Mouse (Mus musculus): ENCODE results near the gene Prrt1. TPM values are rescaled to one million over a fixed set of nuclear protein-coding genes. Genes with fewer than 3 reads are reported as not detected.

Gene Prrt1
- 1.6 TPM for polyA plus RNA-seq (2014; fragmentation: Illumina TruSeq; extraction: RNeasy Lipid Tissue Mini Kit (QIAGEN cat#74804); ENCODE audit: low replicate concordance)

GRCm38 (mm10) chr17:34629221-34629751 lies at the start of gene Prrt1:
Gene Prrt1 (plus strand): TSS chr17:34629533.

GRCm38 (mm10) chr17:34589681-34590101 lies 39.6 kb upstream of the Prrt1 start, which contains the start of gene Gpsm3:
Gene Gpsm3 (plus strand): TSS chr17:34589806.

GRCm38 (mm10) chr17:34591029-34591993 lies 38.0 kb upstream of the Prrt1 start, which contains the start of gene Pbx2:
Gene Pbx2 (plus strand): TSS chr17:34591266.

GRCm38 (mm10) chr17:34597566-34598095 lies 31.7 kb upstream of the Prrt1 start, which contains the start of gene Ager:
Gene Ager (plus strand): TSS chr17:34597862.

GRCm38 (mm10) chr17:34603375-34604060 lies 25.8 kb upstream of the Prrt1 start, which contains the start of gene Rnf5:
Gene Rnf5 (minus strand): TSS chr17:34603690.

GRCm38 (mm10) chr17:34604061-34604508 lies 25.2 kb upstream of the Prrt1 start, which contains the start of gene Agpat1:
Gene Agpat1 (plus strand): TSS chr17:34604262.

GRCm38 (mm10) chr17:34615871-34616270 lies 13.5 kb upstream of the Prrt1 start, which contains the start of gene Egfl8:
Gene Egfl8 (minus strand): TSS chr17:34615971.

GRCm38 (mm10) chr17:34627943-34628643 lies 1.2 kb upstream of the Prrt1 start, which contains the start of gene Ppt2:
Gene Ppt2 (minus strand): TSS chr17:34628510.

GRCm38 (mm10) chr17:34644608-34645007 lies 15.3 kb downstream of the Prrt1 start, which contains the start of gene Fkbpl:
Gene Fkbpl (plus strand): TSS chr17:34644764.

GRCm38 (mm10) chr17:34646906-34647787 lies 17.8 kb downstream of the Prrt1 start, which contains the start of gene Atf6b:
Gene Atf6b (plus strand): TSS chr17:34647146.

GRCm38 (mm10) chr17:34670235-34670634 lies 40.9 kb downstream of the Prrt1 start, which contains the start of gene Tnxb:
Gene Tnxb (plus strand): TSS chr17:34670535.

Other genes starting within 250 kb of the Prrt1 start
- gene BC051142, start 230.7 kb upstream of the Prrt1 start, polyA plus RNA-seq (2014; fragmentation: Illumina TruSeq; extraction: RNeasy Lipid Tissue Mini Kit (QIAGEN cat#74804); ENCODE audit: low replicate concordance), result 1.1 TPM
- gene Btnl4, start 152.2 kb upstream of the Prrt1 start, polyA plus RNA-seq (2014; fragmentation: Illumina TruSeq; extraction: RNeasy Lipid Tissue Mini Kit (QIAGEN cat#74804); ENCODE audit: low replicate concordance), result 36.6 TPM
- 268 TPM for gene Btnl6, start 112.2 kb upstream of the Prrt1 start, polyA plus RNA-seq (2014; fragmentation: Illumina TruSeq; extraction: RNeasy Lipid Tissue Mini Kit (QIAGEN cat#74804); ENCODE audit: low replicate concordance)
- gene Notch4, start 65.3 kb upstream of the Prrt1 start, polyA plus RNA-seq (2014; fragmentation: Illumina TruSeq; extraction: RNeasy Lipid Tissue Mini Kit (QIAGEN cat#74804); ENCODE audit: low replicate concordance), result 0.15 TPM
- 2.0 TPM for gene Gpsm3, start 39.7 kb upstream of the Prrt1 start, polyA plus RNA-seq (2014; fragmentation: Illumina TruSeq; extraction: RNeasy Lipid Tissue Mini Kit (QIAGEN cat#74804); ENCODE audit: low replicate concordance)
- gene Pbx2, start 38.3 kb upstream of the Prrt1 start, polyA plus RNA-seq (2014; fragmentation: Illumina TruSeq; extraction: RNeasy Lipid Tissue Mini Kit (QIAGEN cat#74804); ENCODE audit: low replicate concordance), result 13.8 TPM
- not detected for gene Ager, start 31.7 kb upstream of the Prrt1 start, polyA plus RNA-seq (2014; fragmentation: Illumina TruSeq; extraction: RNeasy Lipid Tissue Mini Kit (QIAGEN cat#74804); ENCODE audit: low replicate concordance)
- 56.8 TPM for gene Rnf5, start 25.8 kb upstream of the Prrt1 start, polyA plus RNA-seq (2014; fragmentation: Illumina TruSeq; extraction: RNeasy Lipid Tissue Mini Kit (QIAGEN cat#74804); ENCODE audit: low replicate concordance)
- gene Agpat1, start 25.3 kb upstream of the Prrt1 start, polyA plus RNA-seq (2014; fragmentation: Illumina TruSeq; extraction: RNeasy Lipid Tissue Mini Kit (QIAGEN cat#74804); ENCODE audit: low replicate concordance), result 3.7 TPM
- not detected for gene Egfl8, start 13.6 kb upstream of the Prrt1 start, polyA plus RNA-seq (2014; fragmentation: Illumina TruSeq; extraction: RNeasy Lipid Tissue Mini Kit (QIAGEN cat#74804); ENCODE audit: low replicate concordance)
- 0.74 TPM for gene Ppt2, start 1.0 kb upstream of the Prrt1 start, polyA plus RNA-seq (2014; fragmentation: Illumina TruSeq; extraction: RNeasy Lipid Tissue Mini Kit (QIAGEN cat#74804); ENCODE audit: low replicate concordance)
- 1.6 TPM for gene Fkbpl, start 15.2 kb downstream of the Prrt1 start, polyA plus RNA-seq (2014; fragmentation: Illumina TruSeq; extraction: RNeasy Lipid Tissue Mini Kit (QIAGEN cat#74804); ENCODE audit: low replicate concordance)
- 1.3 TPM for gene Atf6b, start 17.6 kb downstream of the Prrt1 start, polyA plus RNA-seq (2014; fragmentation: Illumina TruSeq; extraction: RNeasy Lipid Tissue Mini Kit (QIAGEN cat#74804); ENCODE audit: low replicate concordance)
- not detected for gene Tnxb, start 41.0 kb downstream of the Prrt1 start, polyA plus RNA-seq (2014; fragmentation: Illumina TruSeq; extraction: RNeasy Lipid Tissue Mini Kit (QIAGEN cat#74804); ENCODE audit: low replicate concordance)
- gene C4b, start 114.3 kb downstream of the Prrt1 start, polyA plus RNA-seq (2014; fragmentation: Illumina TruSeq; extraction: RNeasy Lipid Tissue Mini Kit (QIAGEN cat#74804); ENCODE audit: low replicate concordance), result 0.19 TPM
- not detected for gene Cyp21a1, start 175.0 kb downstream of the Prrt1 start, polyA plus RNA-seq (2014; fragmentation: Illumina TruSeq; extraction: RNeasy Lipid Tissue Mini Kit (QIAGEN cat#74804); ENCODE audit: low replicate concordance)
- 17.0 TPM for gene Stk19, start 207.4 kb downstream of the Prrt1 start, polyA plus RNA-seq (2014; fragmentation: Illumina TruSeq; extraction: RNeasy Lipid Tissue Mini Kit (QIAGEN cat#74804); ENCODE audit: low replicate concordance)
- 1.6 TPM for gene Dxo, start 207.5 kb downstream of the Prrt1 start, polyA plus RNA-seq (2014; fragmentation: Illumina TruSeq; extraction: RNeasy Lipid Tissue Mini Kit (QIAGEN cat#74804); ENCODE audit: low replicate concordance)
- 4.8 TPM for gene Skiv2l, start 220.7 kb downstream of the Prrt1 start, polyA plus RNA-seq (2014; fragmentation: Illumina TruSeq; extraction: RNeasy Lipid Tissue Mini Kit (QIAGEN cat#74804); ENCODE audit: low replicate concordance)
- 0.41 TPM for gene Nelfe, start 220.9 kb downstream of the Prrt1 start, polyA plus RNA-seq (2014; fragmentation: Illumina TruSeq; extraction: RNeasy Lipid Tissue Mini Kit (QIAGEN cat#74804); ENCODE audit: low replicate concordance)
- 20.3 TPM for gene Cfb, start 233.0 kb downstream of the Prrt1 start, polyA plus RNA-seq (2014; fragmentation: Illumina TruSeq; extraction: RNeasy Lipid Tissue Mini Kit (QIAGEN cat#74804); ENCODE audit: low replicate concordance)
- gene Zbtb12, start 249.9 kb downstream of the Prrt1 start, polyA plus RNA-seq (2014; fragmentation: Illumina TruSeq; extraction: RNeasy Lipid Tissue Mini Kit (QIAGEN cat#74804); ENCODE audit: low replicate concordance), result 1.3 TPM

All from small intestine, adult 10 weeks (tissue).